Mouse (Mus musculus) MEL (cell line): ENCODE data around the gene Gm13090. TPM values are rescaled to one million over a fixed set of nuclear protein-coding genes. Genes with fewer than 3 reads are reported as not detected.
A peak's percentile ranks its signal among the peaks of the same experiment; 100 is the strongest.

Experiments used
- DNase-seq: peaks from one replicate; pipeline ENCODE4 v3.0.0; 2011; ENCODE audit warnings: low read depth, low spot score
- H3K27ac ChIP-seq: 2 replicates; pipeline ENCODE4 v1.5.1; 2012; ENCODE audit warnings: low read depth, mild to moderate bottlenecking, control low read depth, low read length, moderate library complexity; ENCODE audit not compliant: control insufficient read depth
- H3K27me3 ChIP-seq, 2 experiments: fragments of 150-350 bp in 1 of 2; sonication (generic) in 1 of 2; 2 replicates each; pipeline ENCODE4 v1.6.1; 2012; ENCODE audit warnings: low read length in 2 of 2, mild to moderate bottlenecking in 2 of 2, improper control_type of control experiment in 1 of 2, moderate library complexity in 1 of 2; ENCODE audit not compliant: insufficient read depth in 2 of 2, control insufficient read depth in 1 of 2
- H3K36me3 ChIP-seq, 2 experiments: 2 replicates each; pipeline ENCODE4 v1.6.1; 2012 to 2014; ENCODE audit warnings: low read length in 2 of 2, improper control_type of control experiment in 1 of 2, inconsistent platforms in 1 of 2, mild to moderate bottlenecking in 1 of 2; ENCODE audit not compliant: insufficient read depth in 2 of 2, control insufficient read depth in 1 of 2
- H3K4me1 ChIP-seq, 2 experiments: fragments of 150-350 bp in 1 of 2; sonication (generic) in 1 of 2; 2 replicates each; pipeline ENCODE4 v1.6.1; 2012; ENCODE audit warnings: low read length in 2 of 2, improper control_type of control experiment in 1 of 2, mild to moderate bottlenecking in 1 of 2; ENCODE audit not compliant: insufficient read depth in 2 of 2, control insufficient read depth in 1 of 2
- H3K4me3 ChIP-seq, 2 experiments: fragments of 150-350 bp in 1 of 2; sonication (generic) in 1 of 2; 2 replicates each; pipeline ENCODE4 v1.5.1; 2012; ENCODE audit warnings: low read depth in 2 of 2, low read length in 2 of 2, mild to moderate bottlenecking in 2 of 2, moderate library complexity in 2 of 2, control low read depth in 1 of 2, improper control_type of control experiment in 1 of 2; ENCODE audit not compliant: control insufficient read depth in 1 of 2, insufficient read depth in 1 of 2
- H3K79me2 ChIP-seq: 2 replicates; pipeline ENCODE4 v1.6.1; 2012; ENCODE audit warnings: mild to moderate bottlenecking, low read length, moderate library complexity; ENCODE audit not compliant: control insufficient read depth, poor library complexity, insufficient read depth
- H3K9ac ChIP-seq: 2 replicates; pipeline ENCODE4 v1.6.1; 2012; ENCODE audit warnings: low read depth, mild to moderate bottlenecking, control low read depth, low read length, moderate library complexity; ENCODE audit not compliant: control insufficient read depth, poor library complexity, severe bottlenecking
- H3K9me3 ChIP-seq: fragments of 150-350 bp; sonication (generic); replicated peaks from 2 replicates; pipeline ENCODE4 v1.6.1; 2012; ENCODE audit warnings: mild to moderate bottlenecking, low read length, improper control_type of control experiment, moderate library complexity; ENCODE audit not compliant: insufficient read depth
- BHLHE40 ChIP-seq: IDR thresholded peaks from 2 replicates; pipeline ENCODE4 v1.6.1; 2012; ENCODE audit warnings: low read depth, mild to moderate bottlenecking, inconsistent platforms, low read length, improper control_type of control experiment, borderline replicate concordance
- CHD1 ChIP-seq: IDR thresholded peaks from 2 replicates; pipeline ENCODE4 v1.6.1; 2012; ENCODE audit warnings: low read depth, mild to moderate bottlenecking, inconsistent platforms, low read length, improper control_type of control experiment
- CTCF ChIP-seq, 3 experiments: IDR thresholded peaks in 2 of 3; conservative IDR thresholded peaks in 1 of 3; 2 replicates each; pipeline ENCODE4 v1.5.1; 2011 to 2012; ENCODE audit warnings: low read length in 3 of 3, low read depth in 2 of 3, mild to moderate bottlenecking in 2 of 3, improper control_type of control experiment in 1 of 3, inconsistent platforms in 1 of 3, mixed read lengths in 1 of 3, moderate library complexity in 1 of 3; ENCODE audit not compliant: control insufficient read depth in 1 of 3, insufficient read depth in 1 of 3, poor library complexity in 1 of 3, severe bottlenecking in 1 of 3
- ETS1 ChIP-seq: IDR thresholded peaks from 2 replicates; pipeline ENCODE4 v1.6.1; 2012; ENCODE audit warnings: low read depth, mild to moderate bottlenecking, inconsistent platforms, low read length, improper control_type of control experiment, moderate library complexity
- GABPA ChIP-seq: IDR thresholded peaks from 2 replicates; pipeline ENCODE4 v1.6.1; 2012; ENCODE audit warnings: low read depth, mild to moderate bottlenecking, inconsistent platforms, low read length, improper control_type of control experiment, moderate library complexity
- GATA1 ChIP-seq: IDR thresholded peaks from 2 replicates; pipeline ENCODE4 v1.6.1; 2011; ENCODE audit warnings: low read depth, low read length, improper control_type of control experiment
- KAT2A ChIP-seq: conservative IDR thresholded peaks from 2 replicates; pipeline ENCODE4 v1.6.1; 2012; ENCODE audit warnings: low read depth, low read length, improper control_type of control experiment, inconsistent platforms
- MAX ChIP-seq: IDR thresholded peaks from 2 replicates; pipeline ENCODE4 v1.6.1; 2011; ENCODE audit warnings: low read length, improper control_type of control experiment
- MXI1 ChIP-seq: IDR thresholded peaks from 2 replicates; pipeline ENCODE4 v1.6.1; 2011; ENCODE audit warnings: mild to moderate bottlenecking, low read depth, low read length, improper control_type of control experiment
- MYB ChIP-seq: IDR thresholded peaks from 2 replicates; pipeline ENCODE4 v1.6.1; 2011; ENCODE audit warnings: mild to moderate bottlenecking, low read depth, low read length, improper control_type of control experiment
- MYC ChIP-seq: IDR thresholded peaks from 2 replicates; pipeline ENCODE4 v1.6.1; 2011; ENCODE audit warnings: low read depth, mild to moderate bottlenecking, low read length, improper control_type of control experiment, moderate library complexity
- NRF1 ChIP-seq: IDR thresholded peaks from 2 replicates; pipeline ENCODE4 v1.6.1; 2014; ENCODE audit warnings: low read depth, mild to moderate bottlenecking, inconsistent platforms, low read length, improper control_type of control experiment, moderate library complexity; ENCODE audit not compliant: poor library complexity, insufficient read depth, severe bottlenecking
- POLR2AphosphoS2 ChIP-seq: IDR thresholded peaks from 2 replicates; pipeline ENCODE4 v1.6.1; 2011; ENCODE audit warnings: low read length, improper control_type of control experiment
- POLR2AphosphoS5 ChIP-seq: IDR thresholded peaks from 2 replicates; pipeline ENCODE4 v1.6.1; 2012; ENCODE audit warnings: low read depth, borderline replicate concordance, mild to moderate bottlenecking, inconsistent platforms, low read length, moderate library complexity, mixed read lengths
- SMC3 ChIP-seq: IDR thresholded peaks from 2 replicates; pipeline ENCODE4 v1.6.1; 2011; ENCODE audit warnings: low read depth, low read length, improper control_type of control experiment
- TAL1 ChIP-seq: IDR thresholded peaks from 2 replicates; pipeline ENCODE4 v1.6.1; 2012; ENCODE audit warnings: mild to moderate bottlenecking, inconsistent platforms, low read length, moderate library complexity, mixed read lengths
- TCF12 ChIP-seq: IDR thresholded peaks from 2 replicates; pipeline ENCODE4 v1.6.1; 2014; ENCODE audit warnings: low read depth, mild to moderate bottlenecking, inconsistent platforms, low read length, improper control_type of control experiment, moderate library complexity
- ZMIZ1 ChIP-seq: IDR thresholded peaks from 2 replicates; pipeline ENCODE4 v1.6.1; 2012; ENCODE audit warnings: low read depth, mild to moderate bottlenecking, inconsistent platforms, low read length, improper control_type of control experiment, moderate library complexity
- polyA plus RNA-seq, 2 experiments: library from polyadenylated mRNA; stranded (reverse) in 1 of 2; unstranded in 1 of 2; fragments of >175 nt in 1 of 2; fragments of >200 nt in 1 of 2; gene quantifications; 2 replicates each; pipeline versions ENCODE4 v1.2.1 to v1.2.4; 2012; ENCODE audit warnings: low replicate concordance in 2 of 2, low read depth in 1 of 2; ENCODE audit not compliant: insufficient read length in 2 of 2, insufficient read depth in 1 of 2, missing spikeins in 1 of 2
- total RNA-seq: library from RNA; depleted of rRNA; stranded (reverse); fragments of 300-350 nt; gene quantifications from 2 replicates; pipeline ENCODE4 v1.2.3, GENCODE M21; 2012

Gm13090 gene
- total and polyA plus RNA-seq, 3 experiments, result not detected

- TF ChIP-seq ETS1 (no peak), TCF12 (0 out of 2 replicates have a peak, but pooled peaks have one; percentile 21), GATA1 (no peak), NRF1 (peak; percentile 73), MXI1 (peak; percentile 66), KAT2A (peak; percentile 7; the same call in 1 of the 2 replicates), MYB (no peak)
These were observed 31.7 kb upstream of the Gm13090 start, which contains the start of gene Vamp3 (continued) for GRCm38 (mm10) chr4:151057347-151058321.

- no peak for TF ChIP-seq KAT2A
- TF ChIP-seq, all 39 proteins: peak for 0
- peaks cover 0 to 7% of the 10 kb centered on the region in 2 experiments; a peak in 1 of 4 replicates for H3K4me1 ChIP-seq
- H3K27ac ChIP-seq, result no peak overlapping the region
- peaks cover 15% of the 10 kb centered on the region for H3K79me2 ChIP-seq
- H3K9ac ChIP-seq, result no peak overlapping the region
- no peaks in the 10 kb centered on the region for H3K27me3 ChIP-seq
- no peak overlapping the region for H3K4me3 ChIP-seq
- no peak for DNase-seq
- peaks cover 3 to 6% of the 10 kb centered on the region in 2 experiments; a peak in 3 of 4 replicates for H3K36me3 ChIP-seq
- H3K9me3 ChIP-seq, result no peaks in the 10 kb centered on the region
These were observed 30.7 kb upstream of the Gm13090 start for GRCm38 (mm10) chr4:151058634-151059033.

- H3K27me3 ChIP-seq, result peaks cover 0 to 2% of the 10 kb centered on the region in 2 experiments; a peak in 1 of 4 replicates
- H3K9ac ChIP-seq, result no peak overlapping the region
- no peaks in the 10 kb centered on the region for H3K9me3 ChIP-seq
- H3K36me3 ChIP-seq, result peaks cover 3 to 6% of the 10 kb centered on the region in 2 experiments; a peak in 3 of 4 replicates
- no peak overlapping the region for H3K27ac ChIP-seq
- peaks cover 0 to 7% of the 10 kb centered on the region in 2 experiments; a peak in 1 of 4 replicates for H3K4me1 ChIP-seq
- peaks cover 14% of the 10 kb centered on the region for H3K79me2 ChIP-seq
- TF ChIP-seq NRF1, result no peak
- TF ChIP-seq CHD1, result no peak
- DNase-seq, result no peak
- H3K4me3 ChIP-seq, result no peak overlapping the region
These were observed 29.8 kb upstream of the Gm13090 start for GRCm38 (mm10) chr4:151059566-151059965.

GRCm38 (mm10) chr4:151068751-151069150 lies 20.6 kb upstream of the Gm13090 start:
- Histone ChIP-seq H3K4me1 (no peaks in the 10 kb centered on the region), H3K9me3 (no peaks in the 10 kb centered on the region), H3K27me3 (peaks cover 0 to 4% of the 10 kb centered on the region in 2 experiments; a peak in 1 of 4 replicates), H3K36me3 (no peaks in the 10 kb centered on the region; a peak in 1 of 4 replicates), H3K4me3 (no peak overlapping the region), H3K27ac (no peak overlapping the region), H3K9ac (no peak overlapping the region), H3K79me2 (no peaks in the 10 kb centered on the region)
- no peak for TF ChIP-seq GABPA
- TF ChIP-seq GATA1, result no peak
- TF ChIP-seq CHD1, result no peak
- no peak for TF ChIP-seq TAL1
- no peak for TF ChIP-seq ZMIZ1
- TF ChIP-seq MXI1, result peak; percentile 51; the same call in 1 of the 2 replicates
- peak; percentile 79 for TF ChIP-seq MYC
- TF ChIP-seq SMC3, result no peak
- TF ChIP-seq CTCF (IDR thresholded peaks at IDR 0.05 in 2 of 3, conservative IDR thresholded peaks at IDR 0.05 in 1 of 3; ENCODE audit: control insufficient read depth in 1 of 3, insufficient read depth in 1 of 3, low read depth in 2 of 3, low read length in 3 of 3, poor library complexity in 1 of 3, severe bottlenecking in 1 of 3), result peak in 2 of 3 experiments; percentile 18 to 29; a peak in 1 of 6 replicates
- TF ChIP-seq MAX, result peak; percentile 86
- no peak for TF ChIP-seq POLR2AphosphoS2
- TF ChIP-seq BHLHE40, result no peak
- no peak for TF ChIP-seq POLR2AphosphoS5
- peak; percentile 39 for DNase-seq
